Mouse (Mus musculus) megakaryocyte, embryonic 14.5 days (primary cell): ENCODE results near the gene Fgfr1op.
"Not testable (repeated sequence)": the region's sequence is repeated elsewhere in the genome, so short reads cannot be mapped to it uniquely, and the experiment has no call there.

Experiments
- FLI1 ChIP-seq: IDR thresholded peaks from 2 replicates; pipeline ENCODE4 v1.6.1; 2012; ENCODE audit warnings: low read length, inconsistent platforms, mixed read lengths
- GATA1 ChIP-seq: IDR thresholded peaks from 3 replicates; pipeline ENCODE4 v1.6.1; 2012; ENCODE audit warnings: mixed read lengths, low read length, inconsistent platforms, borderline replicate concordance

- TF ChIP-seq GATA1, FLI1: not testable (repeated sequence)
These were observed 36.8 kb upstream of the Fgfr1op start for GRCm38 (mm10) chr17:8128326-8128993.
